Mouse (Mus musculus) midbrain, postnatal 0 days (tissue): Measurements from ENCODE around the gene Gm20716. TPM values are rescaled to one million over a fixed set of nuclear protein-coding genes. Genes with fewer than 3 reads are reported as not detected.

Experiments
- ATAC-seq: fragments of 200-750 bp; cut with Nextera tagmentation; 2 replicates; pipeline ENCODE4 v1.8.0; 2017; ENCODE audit warnings: moderate number of reproducible peaks, mild to moderate bottlenecking, moderate TSS enrichment, moderate library complexity; ENCODE audit not compliant: low FRiP score
- DNase-seq: peaks from one replicate; pipeline ENCODE4 v3.0.0-alpha.2; 2015; ENCODE audit warnings: low spot score
- H3K27ac ChIP-seq: fragments of 300-500 bp; sonication (generic); 2 replicates; pipeline ENCODE4 v1.5.1; 2014; ENCODE audit warnings: low read depth, mild to moderate bottlenecking, low read length, mixed read lengths
- H3K27me3 ChIP-seq: fragments of 300-500 bp; sonication (generic); 2 replicates; pipeline ENCODE4 v1.6.1; 2014; ENCODE audit warnings: low read length, control low read depth, mixed read lengths; ENCODE audit not compliant: insufficient read depth
- H3K36me3 ChIP-seq: fragments of 300-500 bp; sonication (generic); 2 replicates; pipeline ENCODE4 v1.6.1; 2014; ENCODE audit warnings: low read length, control low read depth, mixed read lengths; ENCODE audit not compliant: insufficient read depth
- H3K4me1 ChIP-seq: fragments of 300-500 bp; sonication (generic); 2 replicates; pipeline ENCODE4 v1.6.1; 2014; ENCODE audit warnings: mild to moderate bottlenecking, control low read depth, antibody characterized with exemption, low read length, mixed read lengths; ENCODE audit not compliant: insufficient read depth
- H3K4me2 ChIP-seq: fragments of 300-500 bp; sonication (generic); 2 replicates; pipeline ENCODE4 v1.6.1; 2014; ENCODE audit warnings: low read depth, mild to moderate bottlenecking, low read length, mixed read lengths; ENCODE audit not compliant: poor library complexity, severe bottlenecking
- H3K4me3 ChIP-seq: fragments of 300-500 bp; sonication (generic); 2 replicates; pipeline ENCODE4 v1.5.1; 2014; ENCODE audit warnings: low read depth, mild to moderate bottlenecking, low read length, moderate library complexity
- H3K9ac ChIP-seq: fragments of 300-500 bp; sonication (generic); replicated peaks from 2 replicates; pipeline ENCODE4 v1.6.1; 2014; ENCODE audit warnings: mild to moderate bottlenecking, low read length, moderate library complexity, mixed read lengths; ENCODE audit not compliant: poor library complexity, severe bottlenecking
- H3K9me3 ChIP-seq: fragments of 300-500 bp; sonication (generic); 2 replicates; pipeline ENCODE4 v1.6.1; 2016; ENCODE audit warnings: low read length, control low read depth
- CTCF ChIP-seq: IDR thresholded peaks from 2 replicates; pipeline ENCODE4 v1.5.1; 2016; ENCODE audit warnings: antibody characterized with exemption, mild to moderate bottlenecking
- WGBS: fragments of 180-500 bp; shearing (Covaris S2); extraction: QIAGEN DNeasy Blood & Tissue Kit; methylation state at CpG from one replicate; pipeline ENCODE4 v1.1.7; 2014; 5-methylcytosine and 5-hydroxymethylcytosine counted together
- polyA plus RNA-seq: library from polyadenylated mRNA; unstranded; fragments of >200 nt; fragmentation: Nextera tagmentation; extraction: Ambion mirVana; gene quantifications from 2 replicates; pipeline ENCODE4 v1.2.1, GENCODE M21; 2015
- total RNA-seq: library from RNA; depleted of rRNA; stranded (reverse); fragments of >200 nt; gene quantifications from 2 replicates; pipeline ENCODE4 v1.2.3, GENCODE M21; 2014

Gene Gm20716
- total and polyA plus RNA-seq, 2 experiments from 2014 or later = 16.0 to 43.2 TPM

DNA sequence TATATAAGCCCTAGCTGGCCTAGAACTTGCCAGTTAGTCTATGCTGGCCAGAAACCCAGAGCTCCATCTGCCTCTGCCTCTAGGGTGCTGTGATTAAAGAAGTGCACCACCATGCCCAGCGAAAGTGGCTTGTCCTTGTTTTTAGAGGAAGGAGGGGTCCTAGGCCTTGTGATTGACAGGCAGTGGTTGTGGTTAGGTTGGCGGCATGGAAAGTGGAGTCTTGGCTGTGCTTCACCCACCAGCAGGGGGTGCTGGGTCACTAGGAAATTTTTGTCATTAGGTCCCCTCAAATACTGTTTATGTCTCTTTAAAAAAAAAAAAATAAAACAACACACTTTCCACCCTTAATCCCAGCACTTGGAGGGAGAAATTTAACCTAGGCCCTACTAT lies 18.7 kb upstream of the Gm20716 start:
- no peak overlapping the region for H3K4me2 ChIP-seq
- 19% methylated on average over 2 of the region's 2 CpGs for WGBS
- H3K36me3 ChIP-seq = no peaks in the 10 kb centered on the region
- no peak overlapping the region for H3K9ac ChIP-seq
- no peak overlapping the region for H3K27ac ChIP-seq
- H3K4me1 ChIP-seq = no peaks in the 10 kb centered on the region
- ATAC-seq = no peak
- H3K27me3 ChIP-seq = no peaks in the 10 kb centered on the region
- no peak overlapping the region for H3K4me3 ChIP-seq
- H3K9me3 ChIP-seq = no peaks in the 10 kb centered on the region
- TF ChIP-seq CTCF = peak; percentile 65
- peak; percentile 76 for DNase-seq

DNA sequence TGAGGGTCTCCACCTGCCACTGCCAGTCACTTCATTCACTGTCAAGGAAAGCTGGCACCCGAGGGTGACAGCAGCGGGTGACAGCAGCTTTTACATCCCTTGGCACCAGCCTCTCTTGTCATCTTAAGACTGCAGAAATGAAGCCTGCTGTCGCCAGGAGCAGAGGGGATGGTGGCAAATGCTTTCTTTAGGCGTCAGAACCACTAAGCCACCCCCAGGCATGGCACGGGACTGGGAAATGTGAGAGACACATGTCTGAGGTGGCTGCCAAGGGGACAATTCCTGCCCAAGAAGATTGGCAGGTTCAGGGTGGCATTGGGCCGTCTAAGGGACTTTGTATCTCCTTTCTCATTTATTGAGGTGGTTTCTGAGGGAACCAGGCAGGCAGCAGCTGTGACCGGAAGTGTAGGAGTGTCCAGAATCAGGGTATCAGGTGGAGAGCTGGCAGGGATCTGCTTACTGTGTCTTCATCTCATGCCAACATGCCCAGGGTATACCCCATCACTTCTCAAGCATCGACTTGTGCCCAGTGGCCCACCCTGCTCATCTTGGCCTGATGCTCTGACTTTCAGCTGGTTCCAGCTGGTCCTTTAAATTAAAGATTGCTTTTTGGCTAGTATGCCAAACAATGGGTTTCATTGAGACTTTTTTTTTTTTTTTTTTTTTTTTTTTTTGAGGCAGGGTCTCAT lies 18.1 kb upstream of the Gm20716 start:
- Histone ChIP-seq H3K4me2 (no peak overlapping the region), H3K4me3 (no peak overlapping the region), H3K27me3 (no peaks in the 10 kb centered on the region), H3K36me3 (no peaks in the 10 kb centered on the region), H3K9me3 (no peaks in the 10 kb centered on the region), H3K27ac (no peak overlapping the region), H3K9ac (no peak overlapping the region), H3K4me1 (no peaks in the 10 kb centered on the region)
- WGBS = 69% methylated on average over 8 of the region's 8 CpGs
- DNase-seq = peak; percentile 86
- no peak for TF ChIP-seq CTCF
- no peak; the same call in 1 of the 2 replicates for ATAC-seq

DNA sequence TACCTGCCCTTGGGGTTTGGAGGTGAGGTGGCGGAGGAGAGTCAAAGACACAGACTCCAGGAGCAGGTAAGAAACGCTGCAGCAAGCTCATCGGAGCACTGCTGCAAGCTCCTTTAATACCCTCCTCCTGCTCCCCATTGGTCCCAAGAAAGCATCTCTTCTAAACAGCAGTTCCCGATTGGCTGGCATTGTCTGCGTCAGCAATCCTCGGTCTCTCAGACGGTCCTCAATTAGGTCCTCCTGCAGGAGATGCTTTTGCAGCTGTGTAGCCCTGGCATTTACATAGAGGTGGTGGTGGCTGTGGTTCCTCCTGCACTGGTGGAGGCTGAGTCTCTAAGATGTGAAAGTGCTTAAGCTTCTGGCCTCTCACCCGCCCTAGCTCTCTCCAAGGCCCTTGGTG lies 15.4 kb upstream of the Gm20716 start:
- ATAC-seq = no peak
- DNase-seq = no peak
- no peak overlapping the region for H3K9ac ChIP-seq
- no peaks in the 10 kb centered on the region for H3K9me3 ChIP-seq
- no peaks in the 10 kb centered on the region for H3K36me3 ChIP-seq
- H3K27me3 ChIP-seq = no peaks in the 10 kb centered on the region
- no peak overlapping the region for H3K4me3 ChIP-seq
- WGBS = 37% methylated on average over 8 of the region's 8 CpGs
- no peak for TF ChIP-seq CTCF
- no peaks in the 10 kb centered on the region for H3K4me1 ChIP-seq
- H3K4me2 ChIP-seq = no peak overlapping the region
- H3K27ac ChIP-seq = no peak overlapping the region

GRCm38 (mm10) chr2:168243278-168243677 lies 13.1 kb upstream of the Gm20716 start:
- DNase-seq (no peak), ATAC-seq (no peak)
- no peaks in the 10 kb centered on the region for H3K36me3 ChIP-seq
- H3K9ac ChIP-seq = no peak overlapping the region
- H3K9me3 ChIP-seq = no peaks in the 10 kb centered on the region
- no peaks in the 10 kb centered on the region for H3K4me1 ChIP-seq
- H3K4me3 ChIP-seq = no peak overlapping the region
- no peak overlapping the region for H3K4me2 ChIP-seq
- 79% methylated on average over 4 of the region's 4 CpGs for whole genome bisulfite sequencing
- H3K27me3 ChIP-seq = no peaks in the 10 kb centered on the region
- no peak overlapping the region for H3K27ac ChIP-seq
- TF ChIP-seq CTCF = no peak

GRCm38 (mm10) chr2:168242841-168243240 lies 12.7 kb upstream of the Gm20716 start:
- H3K4me1 ChIP-seq = no peaks in the 10 kb centered on the region
- H3K27ac ChIP-seq = no peak overlapping the region

DNA sequence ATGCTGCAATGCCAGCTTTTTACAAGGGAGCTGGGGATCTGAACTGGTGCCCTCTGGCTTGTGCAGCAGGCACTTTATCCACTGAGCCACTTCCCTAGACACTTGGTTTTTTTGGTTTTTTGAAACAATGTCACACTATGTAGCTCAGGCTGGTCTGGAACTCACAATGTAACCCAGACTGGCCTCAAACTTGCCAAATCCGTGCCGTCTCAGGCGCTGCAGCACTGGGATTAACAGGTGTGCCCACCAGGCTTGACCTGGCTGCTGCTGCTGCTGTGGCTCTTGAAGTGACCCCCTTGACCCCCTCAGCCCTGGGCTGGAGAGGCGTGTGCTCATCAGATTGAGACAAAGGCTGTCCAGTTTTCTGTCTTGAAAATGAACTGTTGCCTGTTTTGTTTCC lies 8.2 kb upstream of the Gm20716 start:
- Histone ChIP-seq H3K36me3 (0 out of 2 replicates have a peak, but pooled peaks cover 3% of the 10 kb centered on the region), H3K27me3 (no peaks in the 10 kb centered on the region), H3K4me2 (no peak overlapping the region), H3K4me1 (no peaks in the 10 kb centered on the region), H3K27ac (no peak overlapping the region), H3K4me3 (no peak overlapping the region), H3K9ac (no peak overlapping the region), H3K9me3 (no peaks in the 10 kb centered on the region)
- no peak for TF ChIP-seq CTCF
- DNase-seq = no peak
- WGBS = 88% methylated on average over 4 of the region's 4 CpGs
- no peak for ATAC-seq

More at GRCm38 (mm10) chr2:168242841-168243240, 12.7 kb upstream of the Gm20716 start:
- Histone ChIP-seq H3K36me3 (no peaks in the 10 kb centered on the region), H3K27me3 (no peaks in the 10 kb centered on the region), H3K9me3 (no peaks in the 10 kb centered on the region), H3K4me3 (no peak overlapping the region), H3K4me2 (no peak overlapping the region), H3K9ac (no peak overlapping the region)
- DNase-seq (no peak), ATAC-seq (no peak)
- TF ChIP-seq CTCF = no peak
